Mouse (Mus musculus): ENCODE results near the gene Utp3. TPM values are rescaled to one million over a fixed set of nuclear protein-coding genes. Genes with fewer than 3 reads are reported as not detected.

The Utp3 gene
- polyA plus RNA-seq, 2 experiments, result 43.5 to 56.4 TPM

- no peak for DNase-seq (ENCODE audit: low spot score)
- ATAC-seq (ENCODE audit: low FRiP score, low read depth), result no peak
- Histone ChIP-seq H3K27me3 (ENCODE audit: control insufficient read depth, insufficient read depth, low read length) (no peaks in the 10 kb centered on the region), H3K27ac (replicated peaks; ENCODE audit: low read depth, low read length) (no peak overlapping the region), H3K4me1 (ENCODE audit: control insufficient read depth, insufficient read depth, low read length) (no peaks in the 10 kb centered on the region), H3K9me3 (ENCODE audit: control insufficient read depth, low read length) (no peaks in the 10 kb centered on the region), H3K4me2 (replicated peaks; ENCODE audit: low read depth, low read length, severe bottlenecking) (no peak overlapping the region), H3K4me3 (replicated peaks; ENCODE audit: low read length) (no peak overlapping the region), H3K9ac (ENCODE audit: low read depth, low read length, severe bottlenecking) (no peak overlapping the region), H3K36me3 (ENCODE audit: control insufficient read depth, insufficient read depth, low read length) (no peaks in the 10 kb centered on the region)
- 92% methylated on average over 3 of the region's 3 CpGs for WGBS
- TF ChIP-seq POLR2A (IDR thresholded peaks at IDR 0.05; ENCODE audit: borderline replicate concordance, extremely low read depth, insufficient read depth, insufficient read length), result no peak
Observed at GRCm38 (mm10) chr5:88604046-88604445, 49.8 kb downstream of the Utp3 start.

GRCm38 (mm10) chr5:88604641-88605358 is 50.5 kb downstream of the Utp3 start:
- Histone ChIP-seq H3K27me3 (ENCODE audit: control insufficient read depth, insufficient read depth, low read length) (no peaks in the 10 kb centered on the region), H3K4me2 (replicated peaks; ENCODE audit: low read depth, low read length, severe bottlenecking) (no peak overlapping the region), H3K36me3 (ENCODE audit: control insufficient read depth, insufficient read depth, low read length) (no peaks in the 10 kb centered on the region), H3K4me1 (ENCODE audit: control insufficient read depth, insufficient read depth, low read length) (no peaks in the 10 kb centered on the region), H3K4me3 (replicated peaks; ENCODE audit: low read length) (no peak overlapping the region), H3K27ac (replicated peaks; ENCODE audit: low read depth, low read length) (no peak overlapping the region), H3K9me3 (ENCODE audit: control insufficient read depth, low read length) (no peaks in the 10 kb centered on the region), H3K9ac (ENCODE audit: low read depth, low read length, severe bottlenecking) (no peak overlapping the region)
- TF ChIP-seq POLR2A (IDR thresholded peaks at IDR 0.05; ENCODE audit: borderline replicate concordance, extremely low read depth, insufficient read depth, insufficient read length), result no peak
- ATAC-seq (ENCODE audit: low FRiP score, low read depth), result no peak
- no peak for DNase-seq (ENCODE audit: low spot score)
- WGBS, result 78% methylated on average over 7 of the region's 7 CpGs

Other genes with a start within 250 kb of the Utp3 start
- not detected in 2 replicates for gene Prol1, start 237.2 kb upstream of the Utp3 start, polyA plus RNA-seq (2012; rRNA removed)
- not detected in 2 replicates for gene Prol1, start 237.2 kb upstream of the Utp3 start, polyA plus RNA-seq (2014; fragmentation: Nextera tagmentation; extraction: Ambion mirVana)
- 6.5 and 7.3 TPM in 2 replicates for gene Amtn, start 178.4 kb upstream of the Utp3 start, polyA plus RNA-seq (2012; rRNA removed)
- 1.3 and 2.4 TPM in 2 replicates for gene Amtn, start 178.4 kb upstream of the Utp3 start, polyA plus RNA-seq (2014; fragmentation: Nextera tagmentation; extraction: Ambion mirVana)
- gene Ambn, start 98.5 kb upstream of the Utp3 start, polyA plus RNA-seq (2012; rRNA removed), result 2.3 and 2.5 TPM in 2 replicates
- 2.8 and 3.9 TPM in 2 replicates for gene Ambn, start 98.5 kb upstream of the Utp3 start, polyA plus RNA-seq (2014; fragmentation: Nextera tagmentation; extraction: Ambion mirVana)
- 0.03 and 0.06 TPM in 2 replicates for gene Enam, start 66.5 kb upstream of the Utp3 start, polyA plus RNA-seq (2012; rRNA removed)
- gene Enam, start 66.5 kb upstream of the Utp3 start, polyA plus RNA-seq (2014; fragmentation: Nextera tagmentation; extraction: Ambion mirVana), result 0.07 and 0.12 TPM in 2 replicates
- 0.47 and 0.53 TPM in 2 replicates for gene Jchain, start 26.6 kb upstream of the Utp3 start, polyA plus RNA-seq (2012; rRNA removed)
- gene Jchain, start 26.6 kb upstream of the Utp3 start, polyA plus RNA-seq (2014; fragmentation: Nextera tagmentation; extraction: Ambion mirVana), result 0.36 TPM in 1 of 2 replicates, not detected in the other
- 12.1 and 15.0 TPM in 2 replicates for gene Rufy3, start 10.6 kb downstream of the Utp3 start, polyA plus RNA-seq (2012; rRNA removed)
- 9.6 and 10.4 TPM in 2 replicates for gene Rufy3, start 10.6 kb downstream of the Utp3 start, polyA plus RNA-seq (2014; fragmentation: Nextera tagmentation; extraction: Ambion mirVana)
- gene Grsf1, start 121.7 kb downstream of the Utp3 start, polyA plus RNA-seq (2012; rRNA removed), result 46.4 and 55.3 TPM in 2 replicates
- 63.2 and 63.9 TPM in 2 replicates for gene Grsf1, start 121.7 kb downstream of the Utp3 start, polyA plus RNA-seq (2014; fragmentation: Nextera tagmentation; extraction: Ambion mirVana)
- gene Mob1b, start 166.4 kb downstream of the Utp3 start, polyA plus RNA-seq (2012; rRNA removed), result 11.3 and 11.6 TPM in 2 replicates
- gene Mob1b, start 166.4 kb downstream of the Utp3 start, polyA plus RNA-seq (2014; fragmentation: Nextera tagmentation; extraction: Ambion mirVana), result 11.6 and 12.9 TPM in 2 replicates
- gene Dck, start 210.5 kb downstream of the Utp3 start, polyA plus RNA-seq (2012; rRNA removed), result 23.5 and 23.8 TPM in 2 replicates
- gene Dck, start 210.5 kb downstream of the Utp3 start, polyA plus RNA-seq (2014; fragmentation: Nextera tagmentation; extraction: Ambion mirVana), result 35.6 and 40.1 TPM in 2 replicates